Mouse (Mus musculus): ENCODE data around the gene Stk32c. TPM values are rescaled to one million over a fixed set of nuclear protein-coding genes. Genes with fewer than 3 reads are reported as not detected.

Gene Stk32c
- total RNA-seq, 4 experiments from 2014 or later = 81.3 to 94.0 (median 88.8) TPM

Other genes starting within 250 kb of the Stk32c start
- gene Dpysl4, start 127.3 kb downstream of the Stk32c start, total RNA-seq (2022) = 10 to 100 TPM; 48.8 to 55.4 (median 53.4) TPM
- gene Lrrc27, start 319 bp downstream of the Stk32c start, total RNA-seq (2022) = 1 to 10 TPM; 4.6 to 7.3 (median 6.5) TPM
- 10 to 100 TPM; 26.9 to 37.1 (median 32.1) TPM for gene Pwwp2b, start 35.2 kb upstream of the Stk32c start, total RNA-seq (2022)
- gene Inpp5a, start 175.8 kb upstream of the Stk32c start, total RNA-seq (2022) = 10 to 100 TPM; 38.2 to 46.4 (median 39.6) TPM

Measured in layer of hippocampus, adult 8-10 months (tissue).